Mouse (Mus musculus) liver, postnatal 0 days (tissue): ENCODE measurements around the gene 4930451I11Rik.

Experiments used
- CTCF ChIP-seq: sonication (generic); IDR thresholded peaks from 2 replicates; pipeline ENCODE4 v1.5.1; 2016; ENCODE audit warnings: antibody characterized with exemption, low read depth
- EP300 ChIP-seq: IDR thresholded peaks from 2 replicates; pipeline ENCODE4 v1.6.1; 2016; ENCODE audit warnings: antibody characterized with exemption, low read depth, mild to moderate bottlenecking

DNA sequence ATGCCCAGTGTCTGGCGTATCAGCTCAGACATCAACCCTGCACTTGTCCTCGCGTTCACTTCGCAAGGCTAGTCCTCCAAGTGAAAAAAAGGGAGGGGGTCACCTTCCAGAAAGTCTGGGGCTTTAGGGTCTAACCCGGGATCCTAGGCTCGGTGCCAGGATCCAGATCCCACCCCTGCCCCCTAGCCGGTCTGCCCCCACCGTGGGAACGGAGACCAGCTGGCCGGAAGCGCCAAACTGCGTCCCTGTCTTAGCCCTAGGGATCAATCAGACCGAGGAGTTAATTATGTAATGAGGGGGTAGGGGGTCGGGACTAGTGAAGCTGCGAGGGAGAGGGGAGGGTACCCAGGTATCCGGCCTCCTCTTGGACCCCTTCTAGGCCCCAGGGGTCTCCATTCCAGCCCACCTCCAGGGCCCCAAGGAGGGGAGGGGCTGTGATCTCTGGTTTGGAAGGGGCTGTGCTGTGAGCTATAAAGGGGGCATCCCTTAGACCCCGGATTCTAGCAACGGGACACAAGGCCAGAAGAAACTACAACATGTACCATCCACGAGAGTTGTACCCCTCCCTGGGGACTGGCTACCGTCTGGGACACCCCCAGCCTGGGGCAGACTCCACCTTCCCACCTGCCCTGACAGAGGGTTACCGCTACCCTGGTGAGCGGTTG, 50.3 kb downstream of the 4930451I11Rik start, which contains the start of gene Tbx6:
- TF ChIP-seq CTCF (no peak), EP300 (no peak)
